Mouse (Mus musculus) stomach, embryonic 15.5 days (tissue): ENCODE data around the gene Gsdme. TPM values are rescaled to one million over a fixed set of nuclear protein-coding genes. Genes with fewer than 3 reads are reported as not detected.

Experiments used
- ATAC-seq: fragments of 200-750 bp; cut with Nextera tagmentation; 2 replicates; pipeline ENCODE4 v1.8.0; 2017; ENCODE audit warnings: low read depth, moderate number of reproducible peaks, moderate TSS enrichment; ENCODE audit not compliant: insufficient read depth, low FRiP score
- H3K27ac ChIP-seq: fragments of 300-500 bp; sonication (generic); 2 replicates; pipeline ENCODE4 v1.5.1; 2015; ENCODE audit warnings: mild to moderate bottlenecking, inconsistent platforms
- H3K27me3 ChIP-seq: fragments of 300-500 bp; sonication (generic); replicated peaks from 2 replicates; pipeline ENCODE4 v1.6.1; 2015; ENCODE audit warnings: inconsistent platforms
- H3K36me3 ChIP-seq: fragments of 300-500 bp; sonication (generic); 2 replicates; pipeline ENCODE4 v1.6.1; 2015; ENCODE audit warnings: inconsistent platforms
- H3K4me1 ChIP-seq: fragments of 300-500 bp; sonication (generic); 2 replicates; pipeline ENCODE4 v1.6.1; 2015; ENCODE audit warnings: inconsistent platforms
- H3K4me2 ChIP-seq: fragments of 300-500 bp; sonication (generic); 2 replicates; pipeline ENCODE4 v1.6.1; 2015; ENCODE audit warnings: mild to moderate bottlenecking, inconsistent platforms
- H3K4me3 ChIP-seq: fragments of 300-500 bp; sonication (generic); replicated peaks from 2 replicates; pipeline ENCODE4 v1.5.1; 2015; ENCODE audit warnings: inconsistent platforms
- H3K9ac ChIP-seq: fragments of 300-500 bp; sonication (generic); 2 replicates; pipeline ENCODE4 v1.6.1; 2015; ENCODE audit warnings: inconsistent platforms
- H3K9me3 ChIP-seq: fragments of 300-500 bp; sonication (generic); 2 replicates; pipeline ENCODE4 v1.6.1; 2016; ENCODE audit warnings: inconsistent platforms
- WGBS: fragments of 180-500 bp; shearing (Covaris S2); methylation state at CpG from one replicate; pipeline ENCODE4 v1.1.7; 2015; 5-methylcytosine and 5-hydroxymethylcytosine counted together
- polyA plus RNA-seq: library from polyadenylated mRNA; unstranded; fragments of >200 nt; fragmentation: Nextera tagmentation; extraction: Ambion mirVana; gene quantifications from 2 replicates; pipeline ENCODE4 v1.2.1, GENCODE M21; 2015

Gsdme gene
- polyA plus RNA-seq, 1 experiment from 2014 or later, result 31.9 TPM

DNA sequence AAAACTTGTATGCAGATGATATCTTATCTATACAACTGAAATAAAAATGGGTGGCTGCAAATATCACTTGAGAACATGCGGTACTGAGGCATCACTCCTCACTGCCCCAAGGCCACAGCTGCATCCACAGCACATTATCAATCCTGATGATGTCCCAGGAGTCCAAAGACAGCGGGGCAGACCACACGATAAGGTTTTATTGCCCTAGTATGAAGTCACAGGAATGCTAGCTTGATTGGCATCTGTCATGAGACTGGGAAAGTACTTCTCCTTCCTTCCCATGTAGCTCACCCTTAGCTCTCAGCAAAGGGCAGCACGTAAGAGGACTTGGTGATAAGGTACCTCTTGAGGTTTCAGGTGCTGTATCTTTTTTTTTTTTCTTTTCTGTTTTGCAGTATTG, 19.5 kb downstream of the Gsdme start:
- no peak overlapping the region for H3K9ac ChIP-seq
- no peak overlapping the region for H3K4me2 ChIP-seq
- no peaks in the 10 kb centered on the region for H3K27me3 ChIP-seq
- H3K36me3 ChIP-seq, result no peaks in the 10 kb centered on the region
- no peak overlapping the region for H3K4me3 ChIP-seq
- no peaks in the 10 kb centered on the region for H3K4me1 ChIP-seq
- 79% methylated on average over 4 of the region's 4 CpGs for WGBS
- ATAC-seq, result no peak
- H3K27ac ChIP-seq, result no peak overlapping the region
- no peaks in the 10 kb centered on the region for H3K9me3 ChIP-seq

DNA sequence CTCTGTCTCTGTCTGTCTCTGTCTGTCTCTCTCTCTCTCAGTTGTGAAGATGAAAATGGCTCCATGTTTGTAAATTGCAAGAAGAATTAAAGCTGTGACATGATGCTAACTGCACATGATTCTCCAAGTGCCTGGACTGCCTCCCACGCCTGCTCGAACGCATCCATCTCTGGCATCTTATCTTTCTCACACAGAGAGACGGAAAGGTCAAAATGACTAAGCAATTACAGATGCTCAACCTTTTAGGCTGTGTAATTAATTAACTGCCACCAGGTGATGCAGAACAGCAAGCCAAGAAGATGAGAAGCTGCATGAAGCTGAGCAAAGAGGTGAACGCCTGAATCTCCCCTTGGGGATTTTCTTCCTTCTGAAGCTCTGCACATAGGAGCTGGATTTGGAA, 23.2 kb downstream of the Gsdme start:
- no peak for ATAC-seq
- Histone ChIP-seq H3K4me3 (no peak overlapping the region), H3K27me3 (no peaks in the 10 kb centered on the region), H3K9ac (no peak overlapping the region), H3K27ac (no peak overlapping the region), H3K4me1 (no peaks in the 10 kb centered on the region), H3K4me2 (no peak overlapping the region), H3K36me3 (no peaks in the 10 kb centered on the region), H3K9me3 (no peaks in the 10 kb centered on the region)
- WGBS, result 57% methylated on average over 5 of the region's 5 CpGs

DNA sequence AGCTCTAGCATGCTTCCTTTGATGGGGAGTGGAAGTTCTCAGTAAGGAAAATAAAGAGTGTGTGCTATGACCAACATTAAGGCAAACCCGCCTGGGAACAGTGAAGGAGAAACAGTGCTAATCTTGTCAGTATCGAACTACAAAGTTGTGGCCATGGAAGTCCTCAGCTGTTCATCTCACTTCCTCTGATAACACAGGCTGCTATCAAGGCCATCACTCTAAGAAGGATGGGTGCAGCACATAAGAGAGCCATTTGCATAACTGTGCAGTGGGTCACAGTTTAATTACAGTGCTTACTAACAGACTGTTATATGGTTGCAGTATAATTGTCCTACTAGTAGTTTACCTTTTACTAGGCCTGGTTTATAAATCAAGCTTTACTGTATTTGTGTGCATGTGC, 23.8 kb downstream of the Gsdme start:
- WGBS, result 83% methylated on average over 2 of the region's 2 CpGs
- H3K4me1 ChIP-seq, result no peaks in the 10 kb centered on the region
- no peak overlapping the region for H3K4me3 ChIP-seq
- no peaks in the 10 kb centered on the region for H3K9me3 ChIP-seq
- no peak overlapping the region for H3K4me2 ChIP-seq
- ATAC-seq, result no peak
- no peaks in the 10 kb centered on the region for H3K27me3 ChIP-seq
- no peaks in the 10 kb centered on the region for H3K36me3 ChIP-seq
- no peak overlapping the region for H3K9ac ChIP-seq
- H3K27ac ChIP-seq, result no peak overlapping the region

DNA sequence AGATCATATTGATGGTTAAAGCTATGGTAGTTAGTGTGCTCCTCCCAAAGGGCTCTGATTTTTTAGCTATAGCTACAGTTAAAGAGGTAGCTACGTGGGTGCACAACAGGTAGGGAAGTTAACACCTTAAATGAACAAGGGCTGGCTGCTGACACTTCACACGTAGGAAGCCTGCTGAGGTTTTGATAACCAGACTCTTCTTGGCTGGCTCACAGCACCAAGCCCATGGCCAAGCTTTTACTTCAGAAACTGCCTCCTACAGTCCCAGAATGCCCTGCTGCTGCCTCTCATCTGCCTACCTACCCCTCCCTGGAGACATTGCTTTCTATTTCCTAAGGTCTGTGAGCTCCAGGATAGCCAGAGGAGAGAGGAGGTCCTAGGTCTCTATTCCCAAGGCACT, 25.7 kb downstream of the Gsdme start:
- Histone ChIP-seq H3K4me3 (no peak overlapping the region), H3K4me2 (no peak overlapping the region), H3K36me3 (no peaks in the 10 kb centered on the region), H3K9ac (no peak overlapping the region), H3K9me3 (no peaks in the 10 kb centered on the region), H3K4me1 (no peaks in the 10 kb centered on the region), H3K27me3 (no peaks in the 10 kb centered on the region), H3K27ac (no peak overlapping the region)
- WGBS, result 64% methylated on average over 2 of the region's 2 CpGs
- ATAC-seq, result no peak

DNA sequence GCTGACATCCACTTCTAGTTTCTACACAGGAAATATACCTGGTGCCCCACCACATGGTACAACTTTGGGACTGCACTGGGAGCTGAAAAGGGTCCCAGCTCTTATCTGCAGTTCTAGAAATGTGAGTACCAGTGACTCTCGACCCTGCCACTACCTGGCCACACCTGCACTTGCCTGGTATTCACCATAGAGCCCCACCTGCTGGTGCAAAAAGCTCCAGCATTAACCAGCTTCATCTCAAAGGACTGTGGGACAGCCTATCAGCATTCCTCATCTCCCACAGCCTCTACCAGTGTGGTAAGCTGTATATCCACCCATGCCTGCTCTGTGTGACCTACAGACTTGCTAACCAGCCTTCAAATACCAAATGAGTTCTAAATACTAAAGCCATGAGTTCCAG, 30.7 kb downstream of the Gsdme start:
- Histone ChIP-seq H3K27ac (no peak overlapping the region), H3K9me3 (no peaks in the 10 kb centered on the region), H3K4me2 (no peak overlapping the region), H3K9ac (no peak overlapping the region), H3K4me1 (no peaks in the 10 kb centered on the region), H3K36me3 (no peaks in the 10 kb centered on the region), H3K4me3 (no peak overlapping the region), H3K27me3 (no peaks in the 10 kb centered on the region)
- ATAC-seq, result no peak
- 28% methylated on average over 1 of the region's 1 CpGs for WGBS

DNA sequence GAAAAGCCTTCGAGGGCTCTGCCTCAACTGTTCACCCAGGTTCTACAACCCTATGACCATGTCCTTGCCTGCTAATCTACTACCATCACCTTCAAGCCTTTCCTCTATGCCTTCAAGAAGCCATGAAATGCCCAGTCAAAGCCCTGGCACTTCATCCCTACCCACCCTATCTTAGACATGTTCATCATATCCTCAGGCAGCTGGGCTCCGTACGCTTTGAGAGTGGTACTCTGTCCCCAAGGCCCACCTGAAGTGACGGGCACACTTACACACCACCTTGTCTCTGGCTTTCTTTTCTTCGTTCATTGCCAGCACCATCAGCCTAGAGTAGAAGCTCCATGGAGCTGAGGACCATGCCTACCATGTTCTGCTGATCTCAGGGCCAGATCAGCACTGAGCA, 32.4 kb downstream of the Gsdme start:
- H3K4me3 ChIP-seq, result no peak overlapping the region
- whole genome bisulfite sequencing, result 91% methylated on average over 5 of the region's 5 CpGs
- ATAC-seq, result no peak

DNA sequence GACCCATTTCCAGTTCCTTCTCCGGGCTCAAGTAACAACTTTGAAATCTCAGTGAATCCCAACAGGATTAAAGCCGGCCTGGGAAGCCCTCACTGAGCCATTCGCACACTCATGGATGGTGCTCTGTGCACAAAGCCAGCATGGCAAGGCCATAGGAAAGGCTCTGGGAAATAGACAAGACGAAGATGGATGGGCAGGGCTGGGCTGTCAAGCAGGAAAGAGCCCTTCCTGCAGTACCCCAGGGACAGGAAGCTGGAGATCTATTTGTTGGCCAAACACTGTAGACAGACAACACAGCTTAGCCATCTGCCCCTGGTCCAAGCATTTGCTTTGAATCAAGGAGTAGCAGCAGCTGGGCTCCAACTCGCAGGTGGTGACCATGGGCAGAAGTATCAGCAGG, 35.5 kb downstream of the Gsdme start:
- H3K4me1 ChIP-seq, result no peaks in the 10 kb centered on the region
- H3K27me3 ChIP-seq, result no peaks in the 10 kb centered on the region
- H3K9me3 ChIP-seq, result no peaks in the 10 kb centered on the region
- no peak overlapping the region for H3K4me3 ChIP-seq
- H3K9ac ChIP-seq, result no peak overlapping the region
- WGBS, result 64% methylated on average over 5 of the region's 5 CpGs
- no peak overlapping the region for H3K27ac ChIP-seq
- H3K36me3 ChIP-seq, result no peaks in the 10 kb centered on the region
- H3K4me2 ChIP-seq, result no peak overlapping the region
- no peak for ATAC-seq

More for the DNA sequence above, 32.4 kb downstream of the Gsdme start:
- Histone ChIP-seq H3K27me3 (no peaks in the 10 kb centered on the region), H3K4me1 (no peaks in the 10 kb centered on the region), H3K9ac (no peak overlapping the region), H3K9me3 (no peaks in the 10 kb centered on the region), H3K4me2 (no peak overlapping the region), H3K27ac (no peak overlapping the region), H3K36me3 (no peaks in the 10 kb centered on the region)

DNA sequence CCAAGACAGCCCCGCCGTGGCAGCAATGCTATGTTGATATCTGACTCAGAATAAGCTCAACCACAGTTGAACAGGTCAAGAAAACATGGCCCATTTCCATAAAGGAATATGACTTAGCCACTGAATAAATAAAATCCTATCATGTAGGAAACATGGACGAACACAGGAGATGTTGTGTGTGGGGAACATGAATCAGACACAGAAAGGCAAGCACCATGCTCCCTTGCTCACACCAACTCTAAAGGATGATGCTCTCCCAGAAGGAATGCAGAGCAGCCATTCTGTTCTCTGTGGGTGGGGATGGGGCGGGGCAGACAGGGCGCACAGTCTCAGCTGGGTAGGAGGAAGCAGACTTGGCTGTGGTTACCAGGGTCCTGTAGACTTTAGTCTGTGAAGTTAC, 38.4 kb downstream of the Gsdme start:
- no peaks in the 10 kb centered on the region for H3K9me3 ChIP-seq
- 76% methylated on average over 5 of the region's 5 CpGs for WGBS
- H3K27ac ChIP-seq, result no peak overlapping the region
- H3K4me1 ChIP-seq, result no peaks in the 10 kb centered on the region
- H3K9ac ChIP-seq, result no peak overlapping the region
- no peaks in the 10 kb centered on the region for H3K36me3 ChIP-seq
- no peak overlapping the region for H3K4me2 ChIP-seq
- H3K4me3 ChIP-seq, result no peak overlapping the region
- no peak for ATAC-seq
- H3K27me3 ChIP-seq, result no peaks in the 10 kb centered on the region

DNA sequence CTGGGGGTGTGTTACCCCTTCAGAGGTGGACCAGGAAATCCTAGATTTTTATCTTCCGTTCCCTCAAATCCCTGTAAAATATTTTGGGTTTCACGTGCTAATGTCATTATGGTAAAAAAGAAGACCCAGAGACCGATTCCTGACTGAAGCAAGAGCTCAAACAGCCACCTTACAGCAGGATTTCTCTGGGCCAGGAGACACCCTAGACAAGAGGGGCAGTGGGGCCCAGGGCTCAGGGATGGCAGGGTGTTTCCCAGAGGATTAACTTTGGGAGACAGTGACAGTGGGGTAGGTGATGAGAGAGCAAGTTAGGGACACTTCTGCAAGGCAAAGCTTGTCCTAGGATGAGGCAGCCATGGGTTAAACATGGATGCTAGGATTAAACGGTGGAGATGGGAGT, 40.1 kb downstream of the Gsdme start:
- no peaks in the 10 kb centered on the region for H3K9me3 ChIP-seq
- H3K36me3 ChIP-seq, result no peaks in the 10 kb centered on the region
- no peak for ATAC-seq
- H3K4me2 ChIP-seq, result no peak overlapping the region
- H3K4me3 ChIP-seq, result no peak overlapping the region
- H3K9ac ChIP-seq, result no peak overlapping the region
- H3K27me3 ChIP-seq, result no peaks in the 10 kb centered on the region
- no peak overlapping the region for H3K27ac ChIP-seq
- WGBS, result 89% methylated on average over 4 of the region's 4 CpGs
- no peaks in the 10 kb centered on the region for H3K4me1 ChIP-seq

DNA sequence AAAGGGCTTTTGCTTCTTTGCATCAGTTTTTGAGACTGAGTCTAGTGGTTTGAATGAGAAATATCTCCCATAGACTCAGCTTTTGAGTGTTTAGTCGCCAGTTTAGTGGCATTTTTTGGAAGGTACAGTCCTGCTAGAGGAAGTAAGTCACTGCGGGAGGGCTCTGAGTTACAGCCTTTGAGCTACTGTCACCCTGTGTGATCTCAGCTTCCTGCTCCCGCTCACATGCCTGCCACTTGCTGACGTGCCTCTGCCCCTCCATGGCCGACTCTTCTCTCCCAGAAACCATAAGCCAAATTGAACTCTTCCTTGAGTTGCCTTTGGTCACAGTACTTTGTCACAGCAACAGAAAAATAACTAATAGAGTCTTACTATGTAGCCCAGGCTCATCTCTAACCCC, 40.7 kb downstream of the Gsdme start:
- Histone ChIP-seq H3K4me1 (no peaks in the 10 kb centered on the region), H3K9ac (no peak overlapping the region), H3K9me3 (no peaks in the 10 kb centered on the region), H3K27ac (no peak overlapping the region), H3K36me3 (no peaks in the 10 kb centered on the region), H3K27me3 (no peaks in the 10 kb centered on the region), H3K4me2 (no peak overlapping the region), H3K4me3 (no peak overlapping the region)
- no peak for ATAC-seq
- WGBS, result 75% methylated on average over 5 of the region's 5 CpGs

DNA sequence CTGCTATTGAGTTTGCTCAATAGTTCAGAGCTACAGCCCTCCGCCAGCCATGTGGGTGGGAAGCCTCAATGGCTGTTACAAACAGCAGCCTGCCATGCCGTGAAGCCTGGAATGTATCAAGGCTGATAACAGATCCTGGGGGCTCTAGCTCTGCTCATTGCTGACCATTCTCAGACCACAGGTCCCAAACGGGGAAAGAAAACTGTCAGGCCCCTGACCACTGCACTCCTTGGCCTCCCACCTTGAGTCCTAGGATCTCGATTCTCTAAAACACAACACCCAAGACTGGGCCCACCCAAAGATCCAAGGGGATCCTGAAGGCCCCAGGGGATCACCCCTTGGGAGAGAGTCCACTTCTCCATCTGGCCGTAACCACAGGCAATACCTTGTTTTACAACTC, 41.3 kb downstream of the Gsdme start:
- ATAC-seq, result no peak

DNA sequence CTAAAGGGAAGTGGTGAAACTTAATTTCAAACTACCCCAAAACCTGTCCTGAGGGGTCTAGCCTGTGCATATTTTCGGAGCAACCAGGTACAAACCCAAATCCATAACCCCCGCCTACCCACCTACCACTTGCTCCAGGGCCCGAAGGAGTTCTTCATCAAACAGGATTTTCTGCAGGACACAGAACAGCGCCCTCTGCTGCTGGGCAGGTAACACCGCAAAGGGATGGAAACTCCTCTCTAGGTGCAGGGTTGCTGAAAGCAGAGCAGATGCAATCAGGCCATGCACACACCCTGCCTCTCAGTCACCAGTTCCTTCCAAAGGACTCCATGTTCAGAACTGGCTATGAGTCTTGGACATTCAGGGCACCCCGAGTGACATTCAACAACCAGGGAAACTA, 42.8 kb downstream of the Gsdme start:
- Histone ChIP-seq H3K27me3 (no peaks in the 10 kb centered on the region), H3K27ac (no peak overlapping the region), H3K4me3 (no peak overlapping the region), H3K9me3 (no peaks in the 10 kb centered on the region), H3K4me2 (no peak overlapping the region), H3K9ac (no peak overlapping the region), H3K36me3 (no peaks in the 10 kb centered on the region), H3K4me1 (no peaks in the 10 kb centered on the region)
- no peak for ATAC-seq
- 46% methylated on average over 6 of the region's 6 CpGs for WGBS

More for the DNA sequence above, 41.3 kb downstream of the Gsdme start:
- H3K4me3 ChIP-seq, result no peak overlapping the region
- H3K9me3 ChIP-seq, result no peaks in the 10 kb centered on the region
- no peaks in the 10 kb centered on the region for H3K4me1 ChIP-seq
- H3K9ac ChIP-seq, result no peak overlapping the region
- H3K4me2 ChIP-seq, result no peak overlapping the region
- no peak overlapping the region for H3K27ac ChIP-seq
- no peaks in the 10 kb centered on the region for H3K27me3 ChIP-seq
- H3K36me3 ChIP-seq, result no peaks in the 10 kb centered on the region
- WGBS, result 66% methylated on average over 5 of the region's 5 CpGs

DNA sequence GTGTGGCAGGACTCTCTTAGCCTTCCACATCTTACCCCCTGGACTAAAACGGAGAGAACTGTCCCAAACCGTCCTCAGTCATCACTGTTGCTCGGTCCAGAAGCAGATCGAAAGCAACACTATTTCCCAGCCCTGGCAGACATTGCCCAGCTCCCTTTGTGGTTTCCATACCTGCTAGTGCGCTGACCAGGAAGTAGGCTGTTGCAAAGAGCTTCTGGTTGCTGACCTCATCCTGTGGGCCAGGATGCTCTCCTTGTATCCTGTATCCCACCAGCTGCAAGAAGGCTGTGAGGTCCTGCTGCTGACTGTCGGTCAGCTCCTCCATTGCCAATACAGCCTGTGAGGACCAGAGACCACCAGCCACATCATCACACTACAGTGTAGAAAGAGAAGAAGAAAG, 44.6 kb downstream of the Gsdme start:
- ATAC-seq, result no peak
- H3K36me3 ChIP-seq, result no peaks in the 10 kb centered on the region
- H3K4me1 ChIP-seq, result no peaks in the 10 kb centered on the region
- no peak overlapping the region for H3K9ac ChIP-seq
- 86% methylated on average over 6 of the region's 6 CpGs for WGBS
- no peak overlapping the region for H3K4me3 ChIP-seq
- H3K9me3 ChIP-seq, result no peaks in the 10 kb centered on the region
- H3K27me3 ChIP-seq, result no peaks in the 10 kb centered on the region
- no peak overlapping the region for H3K27ac ChIP-seq
- no peak overlapping the region for H3K4me2 ChIP-seq
